Comparison of ENCODE assay signal across 8 mouse cellular contexts in genomic region chr12:3890753-3891751, GRCm38 (mm10).
DNase-seq lines count a peak whose midpoint lies in the region; ATAC-seq and TF ChIP-seq lines count a peak whose summit lies in the region.

No protein-coding gene starts in this region.

- no peaks in the 10 kb centered on the region for H3K9me3 ChIP-seq in E14TG2a.4 (ENCODE audit: low read length)
- H3K9me3 ChIP-seq in kidney, postnatal 0 days (replicated peaks; ENCODE audit: low read length): no peaks in the 10 kb centered on the region

- H3K27ac ChIP-seq in bone marrow, adult 2 months (ENCODE audit: control insufficient read depth, insufficient read depth, low read depth, low read length, poor library complexity): peak overlapping the region; percentile 84
- peak overlapping the region; percentile 84 for H3K27ac ChIP-seq in kidney, postnatal 0 days
- peak overlapping the region; percentile 93 for H3K27ac ChIP-seq in macrophage

- peak; percentile 47; the same call in 1 of the 2 replicates for TF ChIP-seq POLR2A in bone marrow, adult 2 months (IDR thresholded peaks at IDR 0.05; ENCODE audit: borderline replicate concordance, control insufficient read depth, low read depth, low read length)

- H3K9ac ChIP-seq in kidney, postnatal 0 days (ENCODE audit: low read depth, low read length): peak overlapping the region; percentile 67; the same call in 1 of the 2 replicates

- H3K79me2 ChIP-seq in macrophage (ENCODE audit: inconsistent target): peaks cover 67% of the 10 kb centered on the region

- 3% methylated on average over 43 of the region's 45 CpGs for WGBS in bone marrow, adult 2 months
- 6% methylated on average over 37 of the region's 45 CpGs for WGBS in kidney, postnatal 0 days
- 8% methylated on average over 36 of the region's 45 CpGs for WGBS in macrophage (ENCODE audit: missing documents)

- peaks cover 94% of the 10 kb centered on the region for H3K4me1 ChIP-seq in E14TG2a.4 (replicated peaks; ENCODE audit: low read depth, low read length)
- no peaks in the 10 kb centered on the region for H3K4me1 ChIP-seq in bone marrow, adult 2 months (ENCODE audit: control insufficient read depth, insufficient read depth, low read length)
- peaks cover 50% of the 10 kb centered on the region for H3K4me1 ChIP-seq in kidney, postnatal 0 days (replicated peaks; ENCODE audit: insufficient read depth, low read length)

- peak; percentile 63 for ATAC-seq in kidney, postnatal 0 days (replicated peaks; ENCODE audit: low FRiP score, low read depth)

- peaks cover 19% of the 10 kb centered on the region for H3K36me3 ChIP-seq in E14TG2a.4 (ENCODE audit: insufficient read depth, low read length)
- peaks cover 17% of the 10 kb centered on the region; the same call in 1 of the 2 replicates for H3K36me3 ChIP-seq in kidney, postnatal 0 days (ENCODE audit: insufficient read depth, low read length)
- peaks cover 19% of the 10 kb centered on the region; the same call in 1 of the 2 replicates for H3K36me3 ChIP-seq in macrophage (ENCODE audit: inconsistent target)

- H3K4me3 ChIP-seq in E14TG2a.4 (replicated peaks; ENCODE audit: low read length): peak overlapping the region; percentile 78
- H3K4me3 ChIP-seq in bone marrow, adult 2 months (replicated peaks; ENCODE audit: control insufficient read depth, low read depth, low read length): peak overlapping the region; percentile 63
- H3K4me3 ChIP-seq in kidney, postnatal 0 days (replicated peaks; ENCODE audit: low read depth, low read length): peak overlapping the region; percentile 52
- no peak overlapping the region for H3K4me3 ChIP-seq in macrophage (ENCODE audit: inconsistent target)

- H3K4me2 ChIP-seq in kidney, postnatal 0 days (ENCODE audit: low read length): peak overlapping the region; percentile 87

- H3K27me3 ChIP-seq in E14TG2a.4 (ENCODE audit: insufficient read depth, low read length): no peaks in the 10 kb centered on the region; the same call in 1 of the 2 replicates
- H3K27me3 ChIP-seq in kidney, postnatal 0 days (ENCODE audit: insufficient read depth, low read length): no peaks in the 10 kb centered on the region

- TF ChIP-seq CTCF in E14TG2a.4 (conservative IDR thresholded peaks at IDR 0.05; ENCODE audit: low read length): no peak
- no peak for TF ChIP-seq CTCF in bone marrow, adult 2 months (IDR thresholded peaks at IDR 0.05; ENCODE audit: control insufficient read depth, insufficient read depth, low read length)
- TF ChIP-seq CTCF in kidney, postnatal 0 days (IDR thresholded peaks at IDR 0.05; ENCODE audit: low read depth): no peak

- DNase-seq in forelimb bud, embryonic 11.5 days (ENCODE audit: low read depth, low spot score): peak; percentile 92
- DNase-seq in kidney, postnatal 0 days (ENCODE audit: low spot score): peak; percentile 80
- peak; percentile 41 to 64 for DNase-seq in spleen, postnatal 10 days (ENCODE audit: low spot score in 2 of 2)
- no peak for DNase-seq in urinary bladder, postnatal 25 days (ENCODE audit: low spot score)
- DNase-seq in left cerebral cortex, adult 8-10 months (ENCODE audit: low spot score in 2 of 2): no peak

Comparison
In these comparisons a context has a peak if more than half of its experiments do, and no peak if none do; other contexts are left out.
1. DNase-seq: peak in forelimb bud, embryonic 11.5 days (single experiment), kidney, postnatal 0 days (single experiment) and spleen, postnatal 10 days (2 of 2); none in urinary bladder, postnatal 25 days (single experiment) and left cerebral cortex, adult 8-10 months (0 of 2).
2. Peak in every context shown above with its lines, with median percentiles within 50 percentile points of each other: H3K27ac ChIP-seq.